Mouse (Mus musculus): ENCODE results near the gene Gmfg.

Gene Gmfg

GRCm38 (mm10) chr7:28438771-28439170 is 1.5 kb downstream of the Gmfg start:
- DNase-seq (ENCODE audit: low spot score), result no peak

- DNase-seq (ENCODE audit: low spot score), result no peak
These were observed 3.5 kb downstream of the Gmfg start for GRCm38 (mm10) chr7:28440739-28441138.

DNA sequence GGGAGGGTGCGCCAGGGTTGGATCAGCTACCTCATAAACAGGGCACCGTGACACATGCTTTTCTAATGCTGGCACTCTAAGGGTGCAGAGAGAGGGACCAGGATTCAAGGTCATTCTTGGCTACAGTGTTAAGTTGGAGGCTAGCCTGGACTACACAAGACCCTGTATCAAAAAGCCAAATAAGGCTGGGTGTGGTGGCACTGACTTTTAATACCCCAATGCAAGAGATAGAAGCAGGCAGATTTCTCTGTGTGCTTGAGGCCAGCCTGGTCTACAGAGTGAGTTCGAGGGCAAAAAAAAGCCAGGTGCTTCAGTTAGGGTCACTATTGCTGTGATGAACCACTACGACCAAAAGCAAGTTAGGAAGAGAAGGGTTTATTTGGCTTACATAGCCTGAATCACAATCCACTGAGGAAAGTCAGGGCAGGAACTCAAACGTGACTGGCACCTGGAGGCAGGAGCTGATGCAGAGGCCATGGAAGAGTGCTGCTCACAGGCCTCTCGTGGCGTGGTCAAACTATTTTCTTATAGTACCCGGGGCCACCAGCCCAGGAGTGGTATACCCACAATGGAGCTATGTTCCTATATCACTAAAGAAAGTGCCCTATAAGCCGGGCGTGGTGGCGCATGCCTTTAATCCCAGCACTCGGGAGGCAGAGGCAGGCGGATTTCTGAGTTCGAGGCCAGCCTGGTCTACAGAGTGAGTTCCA is 4.7 kb downstream of the Gmfg start:
- no peak for DNase-seq (ENCODE audit: low spot score)

DNA sequence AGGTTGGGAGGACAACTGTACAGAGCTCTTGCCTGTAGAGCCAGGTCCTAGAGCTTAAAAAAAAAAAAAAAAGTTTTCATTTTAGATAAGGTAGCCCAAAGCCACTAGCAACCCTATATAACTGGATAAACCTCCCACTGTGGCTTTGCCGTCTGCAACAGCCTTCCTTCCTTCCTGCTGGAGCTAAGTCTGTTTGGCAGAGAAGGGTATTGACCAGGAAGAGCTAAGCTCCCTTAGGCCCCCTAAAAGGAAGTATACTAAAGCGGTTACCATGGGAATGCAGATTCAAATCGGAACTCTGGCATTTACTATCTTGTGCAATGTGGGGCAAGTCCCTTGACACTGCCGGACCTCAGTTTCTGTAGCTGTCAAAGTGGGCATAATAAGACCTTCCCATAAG is 5.4 kb downstream of the Gmfg start:
- no peak for DNase-seq (ENCODE audit: low spot score)

GRCm38 (mm10) chr7:28444344-28444974 is 7.2 kb downstream of the Gmfg start:
- DNase-seq (ENCODE audit: low spot score), result no peak

GRCm38 (mm10) chr7:28446446-28446845 is 9.2 kb downstream of the Gmfg start:
- peak; percentile 58 for DNase-seq (ENCODE audit: low spot score)

- DNase-seq (ENCODE audit: low spot score), result no peak
These were observed 10.0 kb downstream of the Gmfg start for GRCm38 (mm10) chr7:28447101-28447830.

DNA sequence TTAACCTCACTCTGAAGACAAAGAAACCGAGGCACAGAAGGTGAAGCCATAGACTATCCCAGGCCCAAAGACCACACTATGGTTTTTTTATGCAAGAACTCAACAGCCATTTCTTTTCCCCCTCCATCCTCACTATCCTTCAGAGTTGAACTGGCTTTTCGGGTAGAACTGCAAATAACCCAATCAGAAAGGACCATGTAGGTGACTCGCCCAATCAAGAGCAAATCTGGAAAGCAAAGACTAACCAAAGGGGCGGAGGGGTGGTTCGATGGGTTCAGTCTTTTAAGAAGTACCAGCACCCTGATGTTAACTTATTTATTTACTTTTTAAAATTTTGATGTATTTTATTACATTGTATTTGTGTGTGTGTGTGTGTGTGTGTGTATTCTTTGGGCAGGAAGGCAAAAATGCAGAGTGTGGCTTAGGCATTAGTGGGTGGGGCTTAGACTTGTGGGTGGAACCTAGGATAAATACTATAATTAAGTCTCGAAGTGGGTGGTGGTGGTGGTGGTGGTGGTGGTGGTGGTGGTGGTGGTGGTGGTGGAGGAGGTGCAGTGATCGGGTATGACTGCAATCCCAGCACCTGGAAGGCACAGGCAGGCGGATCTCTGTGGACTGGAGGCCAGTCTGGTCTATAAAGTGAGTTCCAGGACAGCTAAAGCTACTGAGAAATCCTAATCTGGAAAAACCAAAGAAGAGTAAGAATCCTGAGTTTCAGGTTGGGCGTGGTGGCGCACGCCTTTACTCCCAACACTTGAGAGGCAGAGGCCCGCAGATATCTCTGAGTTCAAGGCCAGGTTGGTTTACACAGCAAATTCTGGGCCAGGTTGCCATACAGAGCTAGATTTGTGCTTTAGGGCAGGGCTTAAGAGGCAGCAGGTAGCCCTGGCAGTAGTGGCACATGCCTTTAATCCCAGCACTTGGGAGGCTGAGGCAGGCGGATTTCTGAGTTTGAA is 10.9 kb downstream of the Gmfg start:
- no peak for DNase-seq (ENCODE audit: low spot score)

- no peak for DNase-seq (ENCODE audit: low spot score)
These were observed 14.5 kb downstream of the Gmfg start, which contains the start of gene Lrfn1 for GRCm38 (mm10) chr7:28451531-28452360. Lrfn1 (plus strand) TSS chr7:28451980.

- DNase-seq (ENCODE audit: low spot score), result no peak
These were observed 15.2 kb downstream of the Gmfg start for GRCm38 (mm10) chr7:28452361-28453005.

- DNase-seq (ENCODE audit: low spot score), result no peak
These were observed 23.1 kb downstream of the Gmfg start for GRCm38 (mm10) chr7:28460361-28460760.

DNA sequence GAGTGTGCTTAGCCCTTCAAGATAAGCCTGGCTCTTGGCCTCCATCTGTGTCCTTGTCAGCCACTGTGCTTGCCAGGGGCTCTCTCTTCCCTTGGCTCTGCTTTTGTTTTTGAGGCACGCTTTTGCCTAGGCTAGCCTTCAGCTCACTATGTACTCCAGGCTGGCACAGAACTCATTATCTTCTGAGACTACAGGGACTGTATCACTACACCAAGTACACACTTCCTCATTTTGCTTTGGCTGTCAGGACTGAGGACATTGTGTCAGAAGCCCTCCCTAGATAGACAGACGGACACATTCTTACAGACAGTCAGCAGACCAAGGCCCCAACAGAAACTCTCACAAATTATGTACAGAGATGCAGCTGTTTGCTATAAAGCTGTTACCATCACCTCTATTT is 25.5 kb downstream of the Gmfg start:
- no peak for DNase-seq (ENCODE audit: low spot score)

GRCm38 (mm10) chr7:28464416-28465212 is 27.4 kb downstream of the Gmfg start:
- peak; percentile 73 for DNase-seq (ENCODE audit: low spot score)

GRCm38 (mm10) chr7:28466721-28467212 is 29.5 kb downstream of the Gmfg start:
- DNase-seq (ENCODE audit: low spot score), result no peak

DNA sequence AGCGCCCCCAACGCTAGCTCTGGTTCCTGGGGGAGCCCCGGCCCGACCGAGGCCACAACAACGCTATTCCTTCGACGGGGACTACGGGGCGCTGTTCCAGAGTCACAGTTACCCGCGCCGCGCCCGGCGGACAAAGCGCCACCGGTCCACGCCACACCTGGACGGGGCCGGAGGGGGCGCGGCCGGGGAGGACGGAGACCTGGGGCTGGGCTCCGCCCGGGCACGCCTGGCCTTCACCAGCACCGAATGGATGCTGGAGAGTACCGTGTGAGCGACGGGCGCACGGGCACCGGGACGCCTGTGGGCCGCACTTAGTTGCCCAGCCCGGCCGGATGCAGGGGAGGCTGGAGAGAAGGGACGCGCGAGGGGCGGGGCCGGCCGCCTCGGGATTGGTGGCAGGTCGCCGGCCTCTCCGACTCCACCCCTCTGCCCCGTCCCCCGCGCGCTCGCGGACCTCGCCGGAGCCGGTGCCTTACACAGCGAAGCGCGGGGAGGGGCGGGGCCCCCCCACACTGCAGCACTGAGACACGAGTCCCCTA is 30.0 kb downstream of the Gmfg start:
- no peak for DNase-seq (ENCODE audit: low spot score)

DNA sequence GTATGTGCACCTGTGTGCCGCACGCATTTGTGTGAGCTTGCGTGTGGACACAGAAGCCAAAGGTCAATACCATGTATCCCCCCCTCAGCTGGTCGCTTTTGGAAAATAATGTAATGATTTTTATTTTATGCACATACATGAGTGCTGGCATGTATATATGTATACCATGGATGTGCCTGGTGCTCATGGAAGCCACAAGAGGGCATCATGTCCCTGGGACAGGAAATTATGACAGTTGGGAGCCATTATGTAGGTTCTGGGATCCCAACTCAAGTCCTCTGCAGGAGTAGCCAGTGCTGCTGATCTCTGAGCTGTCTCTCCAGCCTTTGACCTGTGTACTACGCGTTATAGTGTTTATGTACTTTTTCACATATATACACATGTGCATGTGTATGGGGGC is 38.9 kb downstream of the Gmfg start:
- DNase-seq (ENCODE audit: low spot score), result no peak

DNA sequence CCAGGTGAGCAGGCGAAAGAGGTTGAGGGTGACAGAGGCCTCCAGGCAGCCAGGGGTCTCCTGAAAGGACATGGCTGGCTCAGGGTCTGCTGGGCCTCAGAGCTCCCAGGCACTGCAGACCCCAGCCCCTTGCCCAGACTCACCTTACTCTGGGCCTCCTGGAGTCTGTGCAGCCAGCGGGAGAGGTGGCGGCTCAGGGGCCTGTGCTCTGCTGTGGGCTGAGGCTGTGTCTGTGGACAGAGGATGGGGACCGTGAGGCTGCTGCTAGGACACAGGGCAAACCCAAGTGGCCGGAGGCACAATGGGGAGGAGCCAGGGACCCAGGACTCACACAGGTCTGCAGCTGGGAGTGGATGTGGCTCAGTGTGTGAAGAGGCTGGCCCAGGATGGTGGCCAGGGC is 40.1 kb downstream of the Gmfg start:
- DNase-seq (ENCODE audit: low spot score), result no peak

DNA sequence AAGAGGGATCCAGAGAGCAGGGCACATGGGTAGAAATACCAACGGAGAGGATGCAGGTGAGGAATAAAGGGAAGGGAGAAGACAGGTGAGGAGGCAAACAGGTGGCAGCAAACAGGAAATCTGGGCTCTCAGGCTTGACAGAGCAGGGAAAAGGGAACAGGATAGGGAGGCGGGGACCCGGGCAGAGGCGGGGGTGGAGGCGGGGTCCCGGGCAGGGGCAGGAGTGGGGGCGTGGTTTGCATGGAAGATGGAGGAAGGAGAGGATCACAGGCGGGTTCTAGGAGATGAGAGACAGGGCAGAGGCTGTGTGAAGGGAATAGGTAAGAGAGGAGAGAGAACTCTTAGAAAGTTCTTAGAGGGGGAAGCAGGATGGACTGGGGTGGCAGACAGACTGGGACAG is 41.6 kb downstream of the Gmfg start:
- no peak for DNase-seq (ENCODE audit: low spot score)

DNA sequence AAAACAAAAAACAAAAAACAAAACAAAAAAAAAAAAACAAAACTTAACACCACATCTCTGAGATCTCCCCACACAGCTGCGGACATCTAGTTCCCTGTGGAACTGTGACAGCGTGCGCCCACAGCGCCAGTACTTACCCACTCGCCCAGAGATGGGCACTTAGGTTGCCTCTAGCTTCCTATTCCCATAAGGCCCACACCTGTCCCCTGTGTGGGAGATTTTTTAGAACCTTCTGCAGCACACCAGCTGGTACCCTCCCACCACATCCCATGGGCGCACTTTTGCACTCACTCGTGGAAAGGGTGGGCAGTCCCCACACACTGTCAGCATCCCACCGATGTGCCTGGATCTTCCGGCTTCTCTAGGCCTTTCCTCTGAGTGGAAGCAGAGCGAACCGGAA is 45.6 kb downstream of the Gmfg start:
- no peak for DNase-seq (ENCODE audit: low spot score)

Measured in layer of hippocampus, adult 9-10 months (tissue).